Comparison of ENCODE assay signal across 21 mouse cellular contexts in the genomic region with DNA sequence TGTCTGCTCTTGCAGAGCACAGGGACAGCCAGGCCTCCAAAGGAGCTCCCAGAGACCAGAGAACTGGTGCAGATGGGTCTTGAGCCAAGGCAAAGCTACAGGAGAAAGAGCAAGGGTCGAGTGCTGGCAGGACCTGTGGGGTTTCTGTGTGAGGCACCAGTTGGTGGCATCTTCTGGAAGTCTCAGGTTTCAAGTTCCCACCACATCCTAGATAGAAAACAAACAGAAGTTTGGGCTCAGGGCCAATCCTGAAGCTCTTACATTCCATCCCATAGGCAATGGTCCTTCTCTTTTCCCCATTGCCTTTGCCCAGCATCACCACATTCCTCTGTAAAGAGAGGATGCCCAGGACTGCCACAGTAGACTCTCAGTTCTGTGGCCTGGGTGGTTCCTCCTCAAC. TPM values are rescaled to one million over a fixed set of nuclear protein-coding genes. Genes with fewer than 3 reads are reported as not detected.
DNase-seq lines count a peak whose midpoint lies in the region; ATAC-seq and TF ChIP-seq lines count a peak whose summit lies in the region.
"Had no signal": no experiment of that assay in that cellular context is flagged by ENCODE, and none has a peak within 500 bp of the region (broad histone marks: within the 10 kb centered on the region; RNA-seq: fewer than 3 reads in every experiment).

No protein-coding gene starts in this region.

- H3K4me3 ChIP-seq in limb, embryonic 14.5 days (replicated peaks; ENCODE audit: low read length): no peak overlapping the region
- H3K4me3 ChIP-seq in limb, embryonic 10.5 days: no peak overlapping the region
- peak overlapping the region; percentile 88 for H3K4me3 ChIP-seq in testis, adult 2 months (ENCODE audit: control insufficient read depth, low read depth, low read length)
- no peak overlapping the region for H3K4me3 ChIP-seq in kidney, embryonic 15.5 days (replicated peaks)
- no peak overlapping the region for H3K4me3 ChIP-seq in layer of hippocampus, adult 2 months
- H3K4me3 ChIP-seq: embryonic facial prominence, embryonic 12.5 days; forebrain, embryonic 12.5 days; heart, adult 2 months; heart, embryonic 15.5 days; hindbrain, embryonic 13.5 days had no signal

- no peaks in the 10 kb centered on the region; the same call in 1 of the 2 replicates for H3K27me3 ChIP-seq in limb, embryonic 14.5 days (ENCODE audit: control insufficient read depth, insufficient read depth, low read length)
- H3K27me3 ChIP-seq in limb, embryonic 10.5 days (ENCODE audit: low read depth, poor library complexity, severe bottlenecking): peaks cover 11% of the 10 kb centered on the region
- H3K27me3 ChIP-seq in testis, adult 2 months (ENCODE audit: control insufficient read depth, insufficient read depth, low read length): no peaks in the 10 kb centered on the region
- no peaks in the 10 kb centered on the region for H3K27me3 ChIP-seq in kidney, embryonic 15.5 days
- H3K27me3 ChIP-seq: CH12.LX; heart, embryonic 15.5 days had no signal

- peak; percentile 18 for DNase-seq in limb, embryonic 14.5 days (ENCODE audit: low spot score)
- DNase-seq in limb, embryonic 10.5 days (ENCODE audit: low spot score): no peak
- DNase-seq in testis, postnatal 14 days (ENCODE audit: low spot score): no peak
- peak; percentile 47 for DNase-seq in Muller cell, postnatal 12 days (ENCODE audit: inconsistent ontology term)
- no peak for DNase-seq in layer of hippocampus, adult 2 months (ENCODE audit: low spot score in 2 of 2)
- DNase-seq: adrenal gland, adult 8-10 months; adrenal gland, postnatal 36 days; embryo, embryonic 11 days; gastrocnemius, postnatal 14 days; heart, adult 2 months; heart, postnatal 14 days had no signal

- no peak overlapping the region for H3K27ac ChIP-seq in limb, embryonic 14.5 days (replicated peaks; ENCODE audit: low read depth, low read length)
- no peak overlapping the region for H3K27ac ChIP-seq in limb, embryonic 10.5 days
- peak overlapping the region; percentile 94 for H3K27ac ChIP-seq in testis, adult 2 months (ENCODE audit: control insufficient read depth, insufficient read depth, low read depth, low read length)
- H3K27ac ChIP-seq in kidney, embryonic 15.5 days: no peak overlapping the region
- no peak overlapping the region for H3K27ac ChIP-seq in layer of hippocampus, adult 2 months
- H3K27ac ChIP-seq: embryonic facial prominence, embryonic 12.5 days; forebrain, embryonic 12.5 days; heart, adult 2 months; heart, embryonic 15.5 days; hindbrain, embryonic 13.5 days; hindbrain, postnatal 0 days had no signal

- TF ChIP-seq POLR2A in limb, embryonic 14.5 days (IDR thresholded peaks at IDR 0.05; ENCODE audit: borderline replicate concordance, extremely low read depth, insufficient read depth, insufficient read length): no peak
- TF ChIP-seq POLR2A in testis, adult 2 months (IDR thresholded peaks at IDR 0.05; ENCODE audit: control insufficient read depth, low read depth, low read length): no peak

- H3K9ac ChIP-seq in limb, embryonic 14.5 days (ENCODE audit: low read depth, low read length, severe bottlenecking): no peak overlapping the region
- H3K9ac ChIP-seq in kidney, embryonic 15.5 days: no peak overlapping the region
- H3K9ac ChIP-seq: embryonic facial prominence, embryonic 12.5 days; forebrain, embryonic 12.5 days; heart, embryonic 15.5 days; hindbrain, embryonic 13.5 days had no signal

- H3K9me3 ChIP-seq in limb, embryonic 14.5 days (ENCODE audit: control insufficient read depth, low read length): no peaks in the 10 kb centered on the region
- H3K9me3 ChIP-seq in limb, embryonic 10.5 days (replicated peaks): no peaks in the 10 kb centered on the region
- no peaks in the 10 kb centered on the region for H3K9me3 ChIP-seq in kidney, embryonic 15.5 days (replicated peaks)
- H3K9me3 ChIP-seq: embryonic facial prominence, embryonic 12.5 days; forebrain, embryonic 12.5 days; heart, embryonic 15.5 days; hindbrain, embryonic 13.5 days had no signal

- WGBS in limb, embryonic 14.5 days: 0% methylated on average over 1 of the region's 1 CpGs
- WGBS in limb, embryonic 10.5 days: 29% methylated on average over 1 of the region's 1 CpGs
- WGBS in kidney, embryonic 15.5 days: 17% methylated on average over 1 of the region's 1 CpGs

- TF ChIP-seq CTCF in testis, adult 2 months (IDR thresholded peaks at IDR 0.05; ENCODE audit: control insufficient read depth, insufficient read depth, insufficient replicate concordance, low read depth, low read length): no peak
- TF ChIP-seq CTCF in layer of hippocampus, adult 2 months (conservative IDR thresholded peaks at IDR 0.05): no peak

- H3K36me3 ChIP-seq in limb, embryonic 14.5 days (ENCODE audit: control insufficient read depth, insufficient read depth, low read length): no peaks in the 10 kb centered on the region
- no peaks in the 10 kb centered on the region for H3K36me3 ChIP-seq in limb, embryonic 10.5 days
- H3K36me3 ChIP-seq in testis, adult 2 months (ENCODE audit: control insufficient read depth, insufficient read depth, low read length): no peaks in the 10 kb centered on the region
- H3K36me3 ChIP-seq in kidney, embryonic 15.5 days: no peaks in the 10 kb centered on the region
- H3K36me3 ChIP-seq: embryonic facial prominence, embryonic 12.5 days; forebrain, embryonic 12.5 days; heart, embryonic 15.5 days; hindbrain, embryonic 13.5 days had no signal

- H3K4me1 ChIP-seq in limb, embryonic 14.5 days (ENCODE audit: control insufficient read depth, insufficient read depth, low read length): no peaks in the 10 kb centered on the region
- H3K4me1 ChIP-seq in limb, embryonic 10.5 days: peaks cover 4% of the 10 kb centered on the region
- H3K4me1 ChIP-seq in testis, adult 2 months (ENCODE audit: control insufficient read depth, insufficient read depth, low read length): peaks cover 5% of the 10 kb centered on the region
- 0 out of 2 replicates have a peak, but pooled peaks cover 4% of the 10 kb centered on the region for H3K4me1 ChIP-seq in kidney, embryonic 15.5 days
- H3K4me1 ChIP-seq: embryonic facial prominence, embryonic 12.5 days; forebrain, embryonic 12.5 days; heart, embryonic 15.5 days; hindbrain, embryonic 13.5 days had no signal

- H3K4me2 ChIP-seq in limb, embryonic 14.5 days (replicated peaks; ENCODE audit: low read depth, low read length, severe bottlenecking): no peak overlapping the region
- H3K4me2 ChIP-seq in kidney, embryonic 15.5 days: no peak overlapping the region
- H3K4me2 ChIP-seq: embryonic facial prominence, embryonic 12.5 days; forebrain, embryonic 12.5 days; heart, embryonic 11.5 days; heart, embryonic 15.5 days; hindbrain, embryonic 13.5 days had no signal

- no peak for ATAC-seq in limb, embryonic 14.5 days (ENCODE audit: low FRiP score, low read depth)
- ATAC-seq in kidney, embryonic 15.5 days (replicated peaks; ENCODE audit: low FRiP score): no peak

RNA-seq across cellular contexts. Expression of gene Ilkap, which starts 6.4 kb away (rescaled TPM):
- 130 and 142 TPM in 2 replicates for polyA plus RNA-seq in limb, embryonic 14.5 days (2012; rRNA removed)
- polyA plus RNA-seq in limb, embryonic 14.5 days (2014; fragmentation: Nextera tagmentation; extraction: Ambion mirVana): 140 and 158 TPM in 2 replicates
- 185 and 190 TPM in 2 replicates for polyA plus RNA-seq in limb, embryonic 10.5 days (2016; fragmentation: Nextera tagmentation; extraction: Ambion mirVana)
- polyA plus RNA-seq in testis, adult 2 months (2012; rRNA removed): 20.0 and 20.2 TPM in 2 replicates
- 132 and 141 TPM in 2 replicates for polyA plus RNA-seq in kidney, embryonic 15.5 days (2015; fragmentation: Nextera tagmentation; extraction: Ambion mirVana)
- total RNA-seq in layer of hippocampus, adult 2 months (2021): 10 to 100 TPM; 66.6 to 67.9 TPM

RNA-seq across cellular contexts. Expression of gene Hes6, which starts 8.9 kb away (rescaled TPM):
- polyA plus RNA-seq in limb, embryonic 14.5 days (2012; rRNA removed): 82.8 and 104 TPM in 2 replicates
- 91.0 and 91.6 TPM in 2 replicates for polyA plus RNA-seq in limb, embryonic 14.5 days (2014; fragmentation: Nextera tagmentation; extraction: Ambion mirVana)
- 86.2 and 111 TPM in 2 replicates for polyA plus RNA-seq in limb, embryonic 10.5 days (2016; fragmentation: Nextera tagmentation; extraction: Ambion mirVana)
- 5.1 and 5.6 TPM in 2 replicates for polyA plus RNA-seq in testis, adult 2 months (2012; rRNA removed)
- polyA plus RNA-seq in kidney, embryonic 15.5 days (2015; fragmentation: Nextera tagmentation; extraction: Ambion mirVana): 67.4 and 70.0 TPM in 2 replicates
- total RNA-seq in layer of hippocampus, adult 2 months (2021): 10 to 100 TPM; 15.4 to 15.7 TPM

RNA-seq across cellular contexts. Expression of gene Erfe, which starts 38.7 kb away (rescaled TPM):
- 2.1 and 2.2 TPM in 2 replicates for polyA plus RNA-seq in limb, embryonic 14.5 days (2012; rRNA removed)
- polyA plus RNA-seq in limb, embryonic 14.5 days (2014; fragmentation: Nextera tagmentation; extraction: Ambion mirVana): 1.5 and 1.9 TPM in 2 replicates
- 1.4 and 1.8 TPM in 2 replicates for polyA plus RNA-seq in limb, embryonic 10.5 days (2016; fragmentation: Nextera tagmentation; extraction: Ambion mirVana)
- 0.90 and 1.2 TPM in 2 replicates for polyA plus RNA-seq in testis, adult 2 months (2012; rRNA removed)
- 1.9 and 2.0 TPM in 2 replicates for polyA plus RNA-seq in kidney, embryonic 15.5 days (2015; fragmentation: Nextera tagmentation; extraction: Ambion mirVana)
- total RNA-seq in layer of hippocampus, adult 2 months (2021): not detected

RNA-seq across cellular contexts. Expression of gene Per2, which starts 54.1 kb away (rescaled TPM):
- 8.3 and 10.5 TPM in 2 replicates for polyA plus RNA-seq in limb, embryonic 14.5 days (2012; rRNA removed)
- polyA plus RNA-seq in limb, embryonic 14.5 days (2014; fragmentation: Nextera tagmentation; extraction: Ambion mirVana): 4.0 and 4.2 TPM in 2 replicates
- 1.8 and 2.4 TPM in 2 replicates for polyA plus RNA-seq in limb, embryonic 10.5 days (2016; fragmentation: Nextera tagmentation; extraction: Ambion mirVana)
- 3.4 and 4.2 TPM in 2 replicates for polyA plus RNA-seq in testis, adult 2 months (2012; rRNA removed)
- 2.9 and 3.6 TPM in 2 replicates for polyA plus RNA-seq in kidney, embryonic 15.5 days (2015; fragmentation: Nextera tagmentation; extraction: Ambion mirVana)
- total RNA-seq in layer of hippocampus, adult 2 months (2021): 10 to 100 TPM; 21.2 to 27.5 TPM

RNA-seq across cellular contexts. Expression of gene Klhl30, which starts 54.2 kb away (rescaled TPM):
- 4.1 and 4.6 TPM in 2 replicates for polyA plus RNA-seq in limb, embryonic 14.5 days (2012; rRNA removed)
- polyA plus RNA-seq in limb, embryonic 14.5 days (2014; fragmentation: Nextera tagmentation; extraction: Ambion mirVana): 3.3 and 3.7 TPM in 2 replicates
- 0.09 TPM in 1 of 2 replicates, not detected in the other for polyA plus RNA-seq in limb, embryonic 10.5 days (2016; fragmentation: Nextera tagmentation; extraction: Ambion mirVana)
- 0.21 and 0.31 TPM in 2 replicates for polyA plus RNA-seq in testis, adult 2 months (2012; rRNA removed)
- 0.53 and 0.73 TPM in 2 replicates for polyA plus RNA-seq in kidney, embryonic 15.5 days (2015; fragmentation: Nextera tagmentation; extraction: Ambion mirVana)
- total RNA-seq in layer of hippocampus, adult 2 months (2021): under 1 TPM in 1 of 2 experiments, not detected in 1; 0.15 TPM
- polyA plus RNA-seq: forebrain, embryonic 16.5 days had no signal

Comparison
In these comparisons a context has a peak if more than half of its experiments do, and no peak if none do; other contexts are left out.
1. DNase-seq: peak in limb, embryonic 14.5 days (single experiment) and Muller cell, postnatal 12 days (single experiment); none in limb, embryonic 10.5 days (single experiment), testis, postnatal 14 days (single experiment) and layer of hippocampus, adult 2 months (0 of 2).
2. RNA of gene Hes6, which starts 8.9 kb away (polyA plus RNA-seq): 86.2 to 111 TPM in limb, embryonic 10.5 days, 82.8 to 104 TPM in limb, embryonic 14.5 days and 67.4 to 70.0 TPM in kidney, embryonic 15.5 days; 5.1 to 5.6 TPM in testis, adult 2 months; every median in the first group is over 10 times any median in the second.